Mouse (Mus musculus): ENCODE measurements around the gene Kif6. TPM values are rescaled to one million over a fixed set of nuclear protein-coding genes. Genes with fewer than 3 reads are reported as not detected.

The Kif6 gene
- polyA plus RNA-seq, 1 experiment from 2014 or later: 3.1 TPM

- no peak for DNase-seq (ENCODE audit: low spot score)
- no peak overlapping the region for H3K9ac ChIP-seq (replicated peaks; ENCODE audit: low read length)
- no peaks in the 10 kb centered on the region for H3K36me3 ChIP-seq (replicated peaks; ENCODE audit: control insufficient read depth, insufficient read depth, low read depth, low read length)
- H3K4me3 ChIP-seq (ENCODE audit: low read depth, low read length): no peak overlapping the region
- no peaks in the 10 kb centered on the region for H3K9me3 ChIP-seq (replicated peaks; ENCODE audit: control insufficient read depth, low read length)
- H3K4me2 ChIP-seq (ENCODE audit: low read depth, low read length): no peak overlapping the region
- ATAC-seq (replicated peaks; ENCODE audit: insufficient number of reproducible peaks, low FRiP score, low TSS enrichment, low read depth): no peak
- no peaks in the 10 kb centered on the region for H3K4me1 ChIP-seq (ENCODE audit: control insufficient read depth, insufficient read depth, low read length)
- H3K27ac ChIP-seq (replicated peaks; ENCODE audit: low read depth, low read length): no peak overlapping the region
- H3K27me3 ChIP-seq (ENCODE audit: control insufficient read depth, insufficient read depth, low read length): no peaks in the 10 kb centered on the region
- WGBS: 76% methylated on average over 5 of the region's 5 CpGs
Observed at GRCm38 (mm10) chr17:49693206-49693605, 78.3 kb downstream of the Kif6 start.

- Histone ChIP-seq H3K9me3 (replicated peaks; ENCODE audit: control insufficient read depth, low read length) (no peaks in the 10 kb centered on the region), H3K4me1 (ENCODE audit: control insufficient read depth, insufficient read depth, low read length) (no peaks in the 10 kb centered on the region), H3K9ac (replicated peaks; ENCODE audit: low read length) (no peak overlapping the region), H3K4me2 (ENCODE audit: low read depth, low read length) (no peak overlapping the region), H3K27ac (replicated peaks; ENCODE audit: low read depth, low read length) (no peak overlapping the region), H3K27me3 (ENCODE audit: control insufficient read depth, insufficient read depth, low read length) (no peaks in the 10 kb centered on the region), H3K4me3 (ENCODE audit: low read depth, low read length) (no peak overlapping the region), H3K36me3 (replicated peaks; ENCODE audit: control insufficient read depth, insufficient read depth, low read depth, low read length) (no peaks in the 10 kb centered on the region)
- no peak for DNase-seq (ENCODE audit: low spot score)
- ATAC-seq (replicated peaks; ENCODE audit: insufficient number of reproducible peaks, low FRiP score, low TSS enrichment, low read depth): no peak
- 87% methylated on average over 5 of the region's 5 CpGs for WGBS
Observed at GRCm38 (mm10) chr17:49697220-49697619, 82.3 kb downstream of the Kif6 start.

- Histone ChIP-seq H3K9me3 (replicated peaks; ENCODE audit: control insufficient read depth, low read length) (no peaks in the 10 kb centered on the region), H3K9ac (replicated peaks; ENCODE audit: low read length) (no peak overlapping the region), H3K4me1 (ENCODE audit: control insufficient read depth, insufficient read depth, low read length) (no peaks in the 10 kb centered on the region; the same call in 1 of the 2 replicates), H3K4me2 (ENCODE audit: low read depth, low read length) (no peak overlapping the region), H3K4me3 (ENCODE audit: low read depth, low read length) (no peak overlapping the region), H3K27me3 (ENCODE audit: control insufficient read depth, insufficient read depth, low read length) (no peaks in the 10 kb centered on the region), H3K27ac (replicated peaks; ENCODE audit: low read depth, low read length) (no peak overlapping the region), H3K36me3 (replicated peaks; ENCODE audit: control insufficient read depth, insufficient read depth, low read depth, low read length) (no peaks in the 10 kb centered on the region)
- DNase-seq (ENCODE audit: low spot score) (no peak), ATAC-seq (replicated peaks; ENCODE audit: insufficient number of reproducible peaks, low FRiP score, low TSS enrichment, low read depth) (no peak)
- WGBS: 62% methylated on average over 12 of the region's 12 CpGs
Observed at GRCm38 (mm10) chr17:49703492-49704249, 88.7 kb downstream of the Kif6 start.

- H3K9me3 ChIP-seq (replicated peaks; ENCODE audit: control insufficient read depth, low read length): no peaks in the 10 kb centered on the region
- H3K27me3 ChIP-seq (ENCODE audit: control insufficient read depth, insufficient read depth, low read length): no peaks in the 10 kb centered on the region
- no peak for DNase-seq (ENCODE audit: low spot score)
- H3K27ac ChIP-seq (replicated peaks; ENCODE audit: low read depth, low read length): no peak overlapping the region
- ATAC-seq (replicated peaks; ENCODE audit: insufficient number of reproducible peaks, low FRiP score, low TSS enrichment, low read depth): no peak
- no peak overlapping the region for H3K4me3 ChIP-seq (ENCODE audit: low read depth, low read length)
- 84% methylated on average over 2 of the region's 2 CpGs for WGBS
- no peaks in the 10 kb centered on the region for H3K36me3 ChIP-seq (replicated peaks; ENCODE audit: control insufficient read depth, insufficient read depth, low read depth, low read length)
- no peak overlapping the region for H3K4me2 ChIP-seq (ENCODE audit: low read depth, low read length)
- H3K4me1 ChIP-seq (ENCODE audit: control insufficient read depth, insufficient read depth, low read length): no peaks in the 10 kb centered on the region; the same call in 1 of the 2 replicates
- H3K9ac ChIP-seq (replicated peaks; ENCODE audit: low read length): no peak overlapping the region
Observed at GRCm38 (mm10) chr17:49709192-49709591, 94.3 kb downstream of the Kif6 start.

GRCm38 (mm10) chr17:49710101-49710630 lies 95.2 kb downstream of the Kif6 start:
- Histone ChIP-seq H3K4me1 (ENCODE audit: control insufficient read depth, insufficient read depth, low read length) (no peaks in the 10 kb centered on the region), H3K4me2 (ENCODE audit: low read depth, low read length) (no peak overlapping the region), H3K4me3 (ENCODE audit: low read depth, low read length) (no peak overlapping the region), H3K36me3 (replicated peaks; ENCODE audit: control insufficient read depth, insufficient read depth, low read depth, low read length) (no peaks in the 10 kb centered on the region), H3K27ac (replicated peaks; ENCODE audit: low read depth, low read length) (no peak overlapping the region), H3K9me3 (replicated peaks; ENCODE audit: control insufficient read depth, low read length) (no peaks in the 10 kb centered on the region), H3K27me3 (ENCODE audit: control insufficient read depth, insufficient read depth, low read length) (no peaks in the 10 kb centered on the region), H3K9ac (replicated peaks; ENCODE audit: low read length) (no peak overlapping the region)
- ATAC-seq (replicated peaks; ENCODE audit: insufficient number of reproducible peaks, low FRiP score, low TSS enrichment, low read depth) (no peak), DNase-seq (ENCODE audit: low spot score) (no peak)
- WGBS: 64% methylated on average over 5 of the region's 5 CpGs

GRCm38 (mm10) chr17:49726206-49726605 lies 111.3 kb downstream of the Kif6 start:
- Histone ChIP-seq H3K4me3 (ENCODE audit: low read depth, low read length) (no peak overlapping the region), H3K27ac (replicated peaks; ENCODE audit: low read depth, low read length) (no peak overlapping the region), H3K4me2 (ENCODE audit: low read depth, low read length) (no peak overlapping the region), H3K9me3 (replicated peaks; ENCODE audit: control insufficient read depth, low read length) (no peaks in the 10 kb centered on the region), H3K27me3 (ENCODE audit: control insufficient read depth, insufficient read depth, low read length) (no peaks in the 10 kb centered on the region), H3K9ac (replicated peaks; ENCODE audit: low read length) (no peak overlapping the region), H3K4me1 (ENCODE audit: control insufficient read depth, insufficient read depth, low read length) (no peaks in the 10 kb centered on the region), H3K36me3 (replicated peaks; ENCODE audit: control insufficient read depth, insufficient read depth, low read depth, low read length) (no peaks in the 10 kb centered on the region)
- WGBS: 95% methylated on average over 2 of the region's 2 CpGs
- no peak for ATAC-seq (replicated peaks; ENCODE audit: insufficient number of reproducible peaks, low FRiP score, low TSS enrichment, low read depth)
- no peak for DNase-seq (ENCODE audit: low spot score)

- Histone ChIP-seq H3K4me1 (ENCODE audit: control insufficient read depth, insufficient read depth, low read length) (no peaks in the 10 kb centered on the region), H3K4me3 (ENCODE audit: low read depth, low read length) (no peak overlapping the region), H3K9me3 (replicated peaks; ENCODE audit: control insufficient read depth, low read length) (no peaks in the 10 kb centered on the region), H3K4me2 (ENCODE audit: low read depth, low read length) (no peak overlapping the region), H3K27me3 (ENCODE audit: control insufficient read depth, insufficient read depth, low read length) (no peaks in the 10 kb centered on the region), H3K27ac (replicated peaks; ENCODE audit: low read depth, low read length) (no peak overlapping the region), H3K36me3 (replicated peaks; ENCODE audit: control insufficient read depth, insufficient read depth, low read depth, low read length) (no peaks in the 10 kb centered on the region), H3K9ac (replicated peaks; ENCODE audit: low read length) (no peak overlapping the region)
- WGBS: 93% methylated on average over 4 of the region's 4 CpGs
- no peak for ATAC-seq (replicated peaks; ENCODE audit: insufficient number of reproducible peaks, low FRiP score, low TSS enrichment, low read depth)
- no peak for DNase-seq (ENCODE audit: low spot score)
Observed at GRCm38 (mm10) chr17:49726976-49727375, 112.0 kb downstream of the Kif6 start.

- H3K27ac ChIP-seq (replicated peaks; ENCODE audit: low read depth, low read length): no peak overlapping the region
- no peaks in the 10 kb centered on the region for H3K9me3 ChIP-seq (replicated peaks; ENCODE audit: control insufficient read depth, low read length)
- H3K4me1 ChIP-seq (ENCODE audit: control insufficient read depth, insufficient read depth, low read length): no peaks in the 10 kb centered on the region
- H3K9ac ChIP-seq (replicated peaks; ENCODE audit: low read length): no peak overlapping the region
- H3K4me3 ChIP-seq (ENCODE audit: low read depth, low read length): no peak overlapping the region
- 86% methylated on average over 5 of the region's 5 CpGs for WGBS
- no peaks in the 10 kb centered on the region for H3K36me3 ChIP-seq (replicated peaks; ENCODE audit: control insufficient read depth, insufficient read depth, low read depth, low read length)
- H3K4me2 ChIP-seq (ENCODE audit: low read depth, low read length): no peak overlapping the region
- DNase-seq (ENCODE audit: low spot score) (no peak), ATAC-seq (replicated peaks; ENCODE audit: insufficient number of reproducible peaks, low FRiP score, low TSS enrichment, low read depth) (no peak)
- no peaks in the 10 kb centered on the region for H3K27me3 ChIP-seq (ENCODE audit: control insufficient read depth, insufficient read depth, low read length)
Observed at GRCm38 (mm10) chr17:49727428-49728045, 112.6 kb downstream of the Kif6 start.

All from embryonic facial prominence, embryonic 11.5 days (tissue).